Mouse (Mus musculus): ENCODE results near the gene Cep70. TPM values are rescaled to one million over a fixed set of nuclear protein-coding genes. Genes with fewer than 3 reads are reported as not detected.

Cep70 gene
- total and polyA plus RNA-seq, 3 experiments: 7.3 to 7.6 TPM; not detected in 1

- H3K36me3 ChIP-seq (ENCODE audit: control insufficient read depth in 1 of 2, insufficient read depth in 2 of 2, low read length in 2 of 2): peaks cover 0 to 19% of the 10 kb centered on the region in 2 experiments; a peak in 2 of 4 replicates
- H3K9ac ChIP-seq (ENCODE audit: control insufficient read depth, low read depth, low read length, poor library complexity, severe bottlenecking): no peak overlapping the region
- H3K27ac ChIP-seq (ENCODE audit: control insufficient read depth, low read depth, low read length): no peak overlapping the region
- peak; percentile 68 for DNase-seq (ENCODE audit: low read depth, low spot score)
- H3K9me3 ChIP-seq (replicated peaks; ENCODE audit: insufficient read depth, low read length): no peaks in the 10 kb centered on the region
- H3K27me3 ChIP-seq (ENCODE audit: control insufficient read depth in 1 of 2, insufficient read depth in 2 of 2, low read length in 2 of 2): 0 out of 4 replicates have a peak, but pooled peaks cover 0 to 2% of the 10 kb centered on the region in 2 experiments
- peaks cover 12 to 35% of the 10 kb centered on the region in 2 experiments for H3K4me1 ChIP-seq (ENCODE audit: control insufficient read depth in 1 of 2, insufficient read depth in 2 of 2, low read length in 2 of 2)
- TF ChIP-seq MAFK (IDR thresholded peaks at IDR 0.05; ENCODE audit: borderline replicate concordance, low read depth, low read length): peak; percentile 55; the same call in 1 of the 2 replicates
- TF ChIP-seq MXI1 (IDR thresholded peaks at IDR 0.05; ENCODE audit: low read depth, low read length): peak; percentile 35; the same call in 1 of the 2 replicates
- no peak for TF ChIP-seq MYB (IDR thresholded peaks at IDR 0.05; ENCODE audit: low read depth, low read length)
- peak; percentile 93 for TF ChIP-seq TCF12 (IDR thresholded peaks at IDR 0.05; ENCODE audit: low read depth, low read length)
- peak; percentile 82 for TF ChIP-seq BHLHE40 (IDR thresholded peaks at IDR 0.05; ENCODE audit: borderline replicate concordance, low read depth, low read length)
- TF ChIP-seq TBP (IDR thresholded peaks at IDR 0.05; ENCODE audit: low read depth, low read length): no peak
- no peak for TF ChIP-seq NELFE (IDR thresholded peaks at IDR 0.05; ENCODE audit: low read depth, low read length)
- 0 out of 2 replicates have a peak, but pooled peaks have one; percentile 8 for TF ChIP-seq SMC3 (IDR thresholded peaks at IDR 0.05; ENCODE audit: low read depth, low read length)
- TF ChIP-seq EP300 (IDR thresholded peaks at IDR 0.05; ENCODE audit: low read depth in 1 of 2, low read length in 2 of 2): peak; percentile 91 to 94
- TF ChIP-seq RCOR1 (IDR thresholded peaks at IDR 0.05; ENCODE audit: low read depth, low read length): peak; percentile 96
- TF ChIP-seq ZMIZ1 (IDR thresholded peaks at IDR 0.05; ENCODE audit: low read depth, low read length): 0 out of 2 replicates have a peak, but pooled peaks have one; percentile 28
- no peak for TF ChIP-seq E2F4 (IDR thresholded peaks at IDR 0.05; ENCODE audit: borderline replicate concordance, low read depth, low read length)
- TF ChIP-seq SIN3A (IDR thresholded peaks at IDR 0.05; ENCODE audit: low read length): peak; percentile 67
- peak; percentile 18; the same call in 1 of the 2 replicates for TF ChIP-seq KAT2A (conservative IDR thresholded peaks at IDR 0.05; ENCODE audit: low read depth, low read length)
- peak; percentile 59; the same call in 1 of the 2 replicates for TF ChIP-seq MAZ (IDR thresholded peaks at IDR 0.05; ENCODE audit: low read depth, low read length)
- peak; percentile 95 for TF ChIP-seq GATA1 (IDR thresholded peaks at IDR 0.05; ENCODE audit: low read depth, low read length)
- no peak for TF ChIP-seq ZKSCAN1 (IDR thresholded peaks at IDR 0.05; ENCODE audit: low read depth, low read length)
- TF ChIP-seq ETS1 (IDR thresholded peaks at IDR 0.05; ENCODE audit: low read depth, low read length): peak; percentile 79
- H3K79me2 ChIP-seq (ENCODE audit: control insufficient read depth, insufficient read depth, low read length, poor library complexity): no peaks in the 10 kb centered on the region
- no peak overlapping the region for H3K4me3 ChIP-seq (ENCODE audit: control insufficient read depth in 1 of 2, insufficient read depth in 1 of 2, low read depth in 2 of 2, low read length in 2 of 2)
Measured at GRCm38 (mm10) chr9:99345351-99345792, 102.2 kb downstream of the Cep70 start.

Other genes with a start within 250 kb of the Cep70 start
- not detected in 2 replicates for gene Gm1123, start 207.7 kb upstream of the Cep70 start, total RNA-seq (2012; rRNA removed)
- not detected for gene Gm1123, start 207.7 kb upstream of the Cep70 start, polyA plus RNA-seq (2012; ENCODE audit: insufficient read depth in 1 of 2, insufficient read length in 2 of 2, low read depth in 1 of 2, low replicate concordance in 2 of 2, missing spikeins in 1 of 2)
- 2.2 and 2.4 TPM in 2 replicates for gene Pik3cb, start 102.7 kb upstream of the Cep70 start, total RNA-seq (2012; rRNA removed)
- gene Pik3cb, start 102.7 kb upstream of the Cep70 start, polyA plus RNA-seq (2012; ENCODE audit: insufficient read depth in 1 of 2, insufficient read length in 2 of 2, low read depth in 1 of 2, low replicate concordance in 2 of 2, missing spikeins in 1 of 2): 1 to 10 TPM in 1 of 2 experiments, not detected in 1; 7.6 TPM
- not detected in 2 replicates for gene Faiml, start 6.1 kb upstream of the Cep70 start, total RNA-seq (2012; rRNA removed)
- not detected for gene Faiml, start 6.1 kb upstream of the Cep70 start, polyA plus RNA-seq (2012; ENCODE audit: insufficient read depth in 1 of 2, insufficient read length in 2 of 2, low read depth in 1 of 2, low replicate concordance in 2 of 2, missing spikeins in 1 of 2)
- 0.03 TPM in 1 of 2 replicates, not detected in the other for gene Esyt3, start 115.2 kb downstream of the Cep70 start, total RNA-seq (2012; rRNA removed)
- under 1 TPM in 1 of 2 experiments, not detected in 1; 0.07 TPM for gene Esyt3, start 115.2 kb downstream of the Cep70 start, polyA plus RNA-seq (2012; ENCODE audit: insufficient read depth in 1 of 2, insufficient read length in 2 of 2, low read depth in 1 of 2, low replicate concordance in 2 of 2, missing spikeins in 1 of 2)
- not detected in 2 replicates for gene Mras, start 194.0 kb downstream of the Cep70 start, total RNA-seq (2012; rRNA removed)
- under 1 TPM in 1 of 2 experiments, not detected in 1; 0.17 TPM for gene Mras, start 194.0 kb downstream of the Cep70 start, polyA plus RNA-seq (2012; ENCODE audit: insufficient read depth in 1 of 2, insufficient read length in 2 of 2, low read depth in 1 of 2, low replicate concordance in 2 of 2, missing spikeins in 1 of 2)
- 0.52 and 0.92 TPM in 2 replicates for gene Nme9, start 208.1 kb downstream of the Cep70 start, total RNA-seq (2012; rRNA removed)
- gene Nme9, start 208.1 kb downstream of the Cep70 start, polyA plus RNA-seq (2012; ENCODE audit: insufficient read depth in 1 of 2, insufficient read length in 2 of 2, low read depth in 1 of 2, low replicate concordance in 2 of 2, missing spikeins in 1 of 2): under 1 TPM in 1 of 2 experiments, not detected in 1; 0.40 TPM